Mouse (Mus musculus) spleen, adult 2 months (tissue): Measurements from ENCODE around the gene Cdh8. TPM values are rescaled to one million over a fixed set of nuclear protein-coding genes. Genes with fewer than 3 reads are reported as not detected.

ENCODE experiments used
- DNase-seq, 2 experiments: peaks; one replicate each; pipeline versions ENCODE4 v3.0.0 to v3.0.0-alpha.2; 2012 to 2021; ENCODE audit warnings: low spot score in 2 of 2, low read depth in 1 of 2
- H3K27ac ChIP-seq: fragments of 200-500 bp; 2 replicates; pipeline ENCODE4 v1.5.1; 2012; ENCODE audit warnings: low read length, inconsistent platforms; ENCODE audit not compliant: insufficient read depth
- H3K27me3 ChIP-seq: fragments of 200-500 bp; 2 replicates; pipeline ENCODE4 v1.6.1; 2012; ENCODE audit warnings: mild to moderate bottlenecking, moderate library complexity, low read length, inconsistent platforms; ENCODE audit not compliant: control insufficient read depth, insufficient read depth
- H3K36me3 ChIP-seq: fragments of 200-500 bp; 2 replicates; pipeline ENCODE4 v1.6.1; 2012; ENCODE audit warnings: mild to moderate bottlenecking, low read length, inconsistent platforms; ENCODE audit not compliant: control insufficient read depth, insufficient read depth
- H3K4me1 ChIP-seq: fragments of 200-500 bp; 2 replicates; pipeline ENCODE4 v1.6.1; 2011; ENCODE audit warnings: inconsistent platforms; ENCODE audit not compliant: control insufficient read depth, insufficient read depth, insufficient read length
- H3K4me3 ChIP-seq: fragments of 200-500 bp; 2 replicates; pipeline ENCODE4 v1.5.1; 2011; ENCODE audit warnings: mild to moderate bottlenecking, inconsistent platforms; ENCODE audit not compliant: insufficient read depth, insufficient read length; ENCODE audit errors: extremely low read depth
- CTCF ChIP-seq: fragments of 200-500 bp; IDR thresholded peaks from 2 replicates; pipeline ENCODE4 v1.5.1; 2011; ENCODE audit warnings: mild to moderate bottlenecking, inconsistent platforms; ENCODE audit not compliant: insufficient read depth, insufficient read length, insufficient replicate concordance; ENCODE audit errors: extremely low read depth
- POLR2A ChIP-seq: fragments of 200-500 bp; IDR thresholded peaks from 2 replicates; pipeline ENCODE4 v1.6.1; 2011; ENCODE audit warnings: low read depth, low read length, inconsistent platforms
- WGBS: fragments of 180-500 bp; shearing (Covaris S2); methylation state at CpG from one replicate; pipeline ENCODE4 v1.1.7; 2018; 5-methylcytosine and 5-hydroxymethylcytosine counted together
- polyA plus RNA-seq: library from polyadenylated mRNA; depleted of rRNA; stranded (reverse); fragments of >200 nt; gene quantifications from 2 replicates; pipeline ENCODE4 v1.2.3, GENCODE M21; 2012

The Cdh8 gene
- polyA plus RNA-seq, 1 experiment: 0.85 TPM

- TF ChIP-seq POLR2A (no peak), CTCF (no peak)
- DNase-seq: no peak
Observed at GRCm38 (mm10) chr8:99304184-99304583, 112.1 kb downstream of the Cdh8 start.

GRCm38 (mm10) chr8:99290201-99290600 is 126.1 kb downstream of the Cdh8 start:
- TF ChIP-seq CTCF: no peak
- no peak for TF ChIP-seq POLR2A
- Histone ChIP-seq H3K4me3 (no peak overlapping the region), H3K36me3 (no peaks in the 10 kb centered on the region), H3K4me1 (no peaks in the 10 kb centered on the region), H3K27ac (no peak overlapping the region), H3K27me3 (no peaks in the 10 kb centered on the region)
- DNase-seq: no peak
- WGBS: 75% methylated on average over 1 of the region's 1 CpGs

More at GRCm38 (mm10) chr8:99304184-99304583, 112.1 kb downstream of the Cdh8 start:
- Histone ChIP-seq H3K4me3 (no peak overlapping the region), H3K4me1 (no peaks in the 10 kb centered on the region), H3K27ac (no peak overlapping the region), H3K27me3 (no peaks in the 10 kb centered on the region), H3K36me3 (no peaks in the 10 kb centered on the region)
- 86% methylated on average over 4 of the region's 4 CpGs for WGBS

GRCm38 (mm10) chr8:99285103-99285502 is 131.2 kb downstream of the Cdh8 start:
- WGBS: 89% methylated on average over 1 of the region's 1 CpGs
- DNase-seq: no peak
- TF ChIP-seq POLR2A (no peak), CTCF (no peak)
- Histone ChIP-seq H3K27ac (no peak overlapping the region), H3K4me3 (no peak overlapping the region), H3K27me3 (no peaks in the 10 kb centered on the region), H3K4me1 (no peaks in the 10 kb centered on the region), H3K36me3 (no peaks in the 10 kb centered on the region)

GRCm38 (mm10) chr8:99280375-99280774 is 135.9 kb downstream of the Cdh8 start:
- no peaks in the 10 kb centered on the region for H3K4me1 ChIP-seq
- no peak overlapping the region for H3K27ac ChIP-seq
- no peak overlapping the region for H3K4me3 ChIP-seq
- TF ChIP-seq CTCF (no peak), POLR2A (no peak)
- no peaks in the 10 kb centered on the region for H3K27me3 ChIP-seq
- no peak for DNase-seq
- H3K36me3 ChIP-seq: no peaks in the 10 kb centered on the region

DNA sequence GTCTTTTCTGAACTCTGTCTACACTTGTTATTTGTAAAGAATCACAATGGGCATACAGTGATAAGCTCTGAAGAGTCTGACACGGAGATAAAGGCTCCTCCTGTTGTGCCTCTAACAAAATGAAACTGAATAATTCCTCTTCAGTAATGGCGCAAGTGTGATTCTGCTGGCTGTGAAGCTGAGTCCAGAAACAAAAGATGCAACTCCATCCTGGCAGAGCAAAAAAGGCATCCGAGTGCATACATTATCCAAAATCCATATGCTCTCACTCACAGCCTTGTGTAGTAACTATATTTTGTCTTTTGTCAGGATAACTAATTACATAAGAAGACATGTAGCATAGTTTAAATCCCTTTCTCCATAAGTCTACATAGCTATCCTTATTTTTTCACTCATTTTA is 149.1 kb downstream of the Cdh8 start:
- WGBS: 75% methylated on average over 3 of the region's 3 CpGs
- TF ChIP-seq CTCF (no peak), POLR2A (no peak)
- no peak for DNase-seq
- no peak overlapping the region for H3K4me3 ChIP-seq
- no peaks in the 10 kb centered on the region for H3K36me3 ChIP-seq
- no peaks in the 10 kb centered on the region for H3K4me1 ChIP-seq
- H3K27me3 ChIP-seq: no peaks in the 10 kb centered on the region
- H3K27ac ChIP-seq: no peak overlapping the region

- Histone ChIP-seq H3K4me3 (no peak overlapping the region), H3K36me3 (no peaks in the 10 kb centered on the region), H3K4me1 (no peaks in the 10 kb centered on the region), H3K27ac (no peak overlapping the region), H3K27me3 (no peaks in the 10 kb centered on the region)
- TF ChIP-seq POLR2A (no peak), CTCF (no peak)
- 85% methylated on average over 4 of the region's 4 CpGs for WGBS
- DNase-seq: no peak
Observed at GRCm38 (mm10) chr8:99234372-99234771, 181.9 kb downstream of the Cdh8 start.

DNA sequence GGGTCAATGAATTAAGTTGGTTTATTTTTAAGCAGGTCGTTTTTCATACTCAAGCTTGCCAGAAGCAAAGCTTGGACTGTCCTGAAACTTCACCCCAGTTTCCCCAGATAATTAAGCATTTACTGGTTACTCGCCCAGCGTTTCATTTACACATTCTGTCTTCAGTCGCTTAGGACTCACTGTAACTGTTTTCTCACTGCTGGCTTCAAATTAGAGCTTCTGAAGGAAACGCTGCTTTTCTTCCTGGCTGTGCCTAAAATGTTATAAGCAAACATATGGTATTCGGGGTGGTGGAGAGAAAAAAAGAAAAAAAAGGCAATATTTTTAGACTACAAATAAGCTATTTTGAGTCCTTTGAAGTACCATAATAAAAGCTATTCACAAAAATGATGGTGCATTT is 192.6 kb downstream of the Cdh8 start:
- 68% methylated on average over 6 of the region's 6 CpGs for WGBS
- Histone ChIP-seq H3K36me3 (no peaks in the 10 kb centered on the region), H3K27me3 (no peaks in the 10 kb centered on the region), H3K4me3 (no peak overlapping the region), H3K4me1 (no peaks in the 10 kb centered on the region), H3K27ac (no peak overlapping the region)
- TF ChIP-seq CTCF (no peak), POLR2A (no peak)
- DNase-seq: no peak
